Mouse (Mus musculus) megakaryocyte, embryonic 14.5 days (primary cell): ENCODE results near the gene Olfr193.

Experiments used
- FLI1 ChIP-seq: IDR thresholded peaks from 2 replicates; pipeline ENCODE4 v1.6.1; 2012; ENCODE audit warnings: low read length, inconsistent platforms, mixed read lengths
- GATA1 ChIP-seq: IDR thresholded peaks from 3 replicates; pipeline ENCODE4 v1.6.1; 2012; ENCODE audit warnings: mixed read lengths, low read length, inconsistent platforms, borderline replicate concordance

DNA sequence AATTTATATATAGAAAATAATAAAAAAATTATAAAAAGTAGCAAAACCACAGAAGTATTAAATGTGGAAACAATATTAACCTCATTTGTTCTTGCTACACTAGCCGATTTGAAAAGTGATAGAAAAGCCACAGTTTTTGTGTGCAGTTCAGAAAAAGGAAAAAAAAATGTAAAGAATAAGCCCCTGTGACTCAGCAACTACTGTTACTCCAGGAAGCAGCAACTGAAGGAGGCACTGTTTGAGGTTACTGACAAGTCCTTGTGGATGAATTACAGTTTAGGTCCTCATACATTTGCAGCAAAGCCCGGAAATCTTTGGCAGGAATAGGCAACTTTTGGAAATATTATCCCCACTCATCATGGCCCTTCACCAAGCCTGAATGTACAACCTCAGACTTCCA is 6.4 kb downstream of the Olfr193 start:
- TF ChIP-seq GATA1 (no peak), FLI1 (no peak)
